8 mouse cellular contexts compared by ENCODE assay signal in genomic region chr1:64087657-64088603, GRCm38 (mm10). TPM values are rescaled to one million over a fixed set of nuclear protein-coding genes. Genes with fewer than 3 reads are reported as not detected.
DNase-seq lines count a peak whose midpoint lies in the region; ATAC-seq and TF ChIP-seq lines count a peak whose summit lies in the region.

No protein-coding gene starts in this region.

- ATAC-seq in cerebellum, adult (ENCODE audit: insufficient number of reproducible peaks, low FRiP score, low TSS enrichment), result peak; percentile 84
- ATAC-seq in forebrain, embryonic 15.5 days (replicated peaks), result peak; percentile 94
- peak; percentile 72 for ATAC-seq in hindbrain, embryonic 16.5 days
- ATAC-seq in liver, embryonic 12.5 days, result no peak
- peak; percentile 50; the same call in 1 of the 2 replicates for ATAC-seq in neural tube, embryonic 11.5 days (ENCODE audit: insufficient read depth, low FRiP score, low TSS enrichment)

- H3K9ac ChIP-seq in forebrain, embryonic 15.5 days (replicated peaks), result no peak overlapping the region
- no peak overlapping the region for H3K9ac ChIP-seq in hindbrain, embryonic 16.5 days (ENCODE audit: low read depth, low read length)
- H3K9ac ChIP-seq in liver, embryonic 12.5 days, result no peak overlapping the region
- no peak overlapping the region for H3K9ac ChIP-seq in neural tube, embryonic 11.5 days (ENCODE audit: low read length)

- no peaks in the 10 kb centered on the region for H3K9me3 ChIP-seq in forebrain, embryonic 15.5 days
- H3K9me3 ChIP-seq in hindbrain, embryonic 16.5 days (ENCODE audit: control insufficient read depth, low read length), result no peaks in the 10 kb centered on the region
- H3K9me3 ChIP-seq in liver, embryonic 12.5 days (replicated peaks), result no peaks in the 10 kb centered on the region
- H3K9me3 ChIP-seq in neural tube, embryonic 11.5 days (ENCODE audit: control insufficient read depth, low read length), result no peaks in the 10 kb centered on the region

- peak overlapping the region; percentile 29 for H3K4me3 ChIP-seq in gastrocnemius, adult 2 months
- H3K4me3 ChIP-seq in forebrain, embryonic 15.5 days, result peak overlapping the region; percentile 7
- no peak overlapping the region for H3K4me3 ChIP-seq in hindbrain, embryonic 16.5 days (ENCODE audit: low read length)
- no peak overlapping the region for H3K4me3 ChIP-seq in liver, embryonic 12.5 days
- no peak overlapping the region for H3K4me3 ChIP-seq in neural tube, embryonic 11.5 days (ENCODE audit: low read depth, low read length)

- intact Hi-C loops in gastrocnemius, adult 2 months (cut with DNase I), result loop anchor here (5.0 kb wide), 1 partner anchor 34 kb away; the partner anchor contains the start of gene Klf7
- intact Hi-C loops in gastrocnemius, postnatal 14 days (cut with DNase I; ENCODE audit: low total_unique reads), result no loop called here

- no peaks in the 10 kb centered on the region for H3K27me3 ChIP-seq in forebrain, embryonic 15.5 days
- no peaks in the 10 kb centered on the region for H3K27me3 ChIP-seq in hindbrain, embryonic 16.5 days (replicated peaks; ENCODE audit: control insufficient read depth, insufficient read depth, low read length)
- H3K27me3 ChIP-seq in liver, embryonic 12.5 days (replicated peaks), result no peaks in the 10 kb centered on the region; the same call in 1 of the 2 replicates
- H3K27me3 ChIP-seq in neural tube, embryonic 11.5 days (ENCODE audit: control insufficient read depth, insufficient read depth, low read length), result no peaks in the 10 kb centered on the region

- H3K4me2 ChIP-seq in forebrain, embryonic 15.5 days (replicated peaks), result peak overlapping the region; percentile 25
- H3K4me2 ChIP-seq in hindbrain, embryonic 16.5 days (ENCODE audit: low read length), result peak overlapping the region; percentile 41
- H3K4me2 ChIP-seq in liver, embryonic 12.5 days, result peak overlapping the region; percentile 18; the same call in 1 of the 2 replicates
- H3K4me2 ChIP-seq in neural tube, embryonic 11.5 days (ENCODE audit: low read depth), result no peak overlapping the region

- peak; percentile 56 for DNase-seq in gastrocnemius, adult 2 months
- DNase-seq in gastrocnemius, postnatal 14 days, result no peak
- DNase-seq in neural tube, embryonic 11.5 days (ENCODE audit: low spot score), result peak; percentile 43
- no peak for DNase-seq in urinary bladder, adult 2 months (ENCODE audit: low spot score)

- peak overlapping the region; percentile 66 for H3K27ac ChIP-seq in gastrocnemius, adult 2 months
- H3K27ac ChIP-seq in forebrain, embryonic 15.5 days (replicated peaks), result peak overlapping the region; percentile 86
- H3K27ac ChIP-seq in hindbrain, embryonic 16.5 days (ENCODE audit: low read depth, low read length), result peak overlapping the region; percentile 63
- no peak overlapping the region for H3K27ac ChIP-seq in liver, embryonic 12.5 days
- no peak overlapping the region; the same call in 1 of the 2 replicates for H3K27ac ChIP-seq in neural tube, embryonic 11.5 days (ENCODE audit: low read depth, low read length)

- peaks cover 72% of the 10 kb centered on the region for H3K4me1 ChIP-seq in forebrain, embryonic 15.5 days
- peaks cover 42% of the 10 kb centered on the region for H3K4me1 ChIP-seq in hindbrain, embryonic 16.5 days (ENCODE audit: control insufficient read depth, insufficient read depth, low read depth, low read length)
- H3K4me1 ChIP-seq in liver, embryonic 12.5 days, result peaks cover 42% of the 10 kb centered on the region
- peaks cover 11% of the 10 kb centered on the region for H3K4me1 ChIP-seq in neural tube, embryonic 11.5 days (ENCODE audit: control insufficient read depth, insufficient read depth, low read length)

- no peaks in the 10 kb centered on the region for H3K36me3 ChIP-seq in forebrain, embryonic 15.5 days
- H3K36me3 ChIP-seq in hindbrain, embryonic 16.5 days (ENCODE audit: control insufficient read depth, insufficient read depth, low read length), result no peaks in the 10 kb centered on the region
- no peaks in the 10 kb centered on the region for H3K36me3 ChIP-seq in liver, embryonic 12.5 days
- no peaks in the 10 kb centered on the region for H3K36me3 ChIP-seq in neural tube, embryonic 11.5 days (ENCODE audit: control insufficient read depth, insufficient read depth, low read length)

- 7% methylated on average over 17 of the region's 17 CpGs for WGBS in forebrain, embryonic 15.5 days
- 22% methylated on average over 17 of the region's 17 CpGs for WGBS in hindbrain, embryonic 16.5 days
- 46% methylated on average over 17 of the region's 17 CpGs for WGBS in liver, embryonic 12.5 days (ENCODE audit: insufficient replicate concordance)
- 40% methylated on average over 17 of the region's 17 CpGs for WGBS in neural tube, embryonic 11.5 days

- no peak for TF ChIP-seq CTCF in gastrocnemius, adult 2 months (IDR thresholded peaks at IDR 0.05)

RNA-seq across cellular contexts. Expression of gene Klf7, which starts 34.2 kb away (rescaled TPM):
- 10 to 100 TPM in 1 of 2 experiments, 1 to 10 TPM in 1; 7.6 to 12.6 TPM for total RNA-seq in gastrocnemius, adult 2 months (2021)
- total RNA-seq in gastrocnemius, postnatal 14 days (2021), result 10 to 100 TPM in 1 of 2 experiments, 1 to 10 TPM in 1; 9.2 to 10.6 TPM
- 125 and 126 TPM in 2 replicates for polyA plus RNA-seq in forebrain, embryonic 15.5 days (2015; fragmentation: Nextera tagmentation; extraction: Ambion mirVana)
- polyA plus RNA-seq in hindbrain, embryonic 16.5 days (2015; fragmentation: Nextera tagmentation; extraction: Ambion mirVana), result 118 and 127 TPM in 2 replicates
- polyA plus RNA-seq in liver, embryonic 12.5 days (2016; fragmentation: Nextera tagmentation; extraction: Ambion mirVana), result 6.5 and 7.8 TPM in 2 replicates
- 31.6 and 35.5 TPM in 2 replicates for polyA plus RNA-seq in neural tube, embryonic 11.5 days (2014; fragmentation: Nextera tagmentation; extraction: Ambion mirVana)
- 16.0 and 21.5 TPM in 2 replicates for polyA plus RNA-seq in urinary bladder, adult 2 months (2012; rRNA removed)

Comparison
In these comparisons a context has a peak if more than half of its experiments do, and no peak if none do; other contexts are left out.
1. DNase-seq: peak in gastrocnemius, adult 2 months (single experiment) and neural tube, embryonic 11.5 days (single experiment); none in gastrocnemius, postnatal 14 days (single experiment) and urinary bladder, adult 2 months (single experiment).
2. H3K27ac ChIP-seq: peak in gastrocnemius, adult 2 months (single experiment), forebrain, embryonic 15.5 days (single experiment) and hindbrain, embryonic 16.5 days (single experiment); none in liver, embryonic 12.5 days (single experiment) and neural tube, embryonic 11.5 days (single experiment).
3. H3K4me3 ChIP-seq: peak in gastrocnemius, adult 2 months (single experiment) and forebrain, embryonic 15.5 days (single experiment); none in hindbrain, embryonic 16.5 days (single experiment), liver, embryonic 12.5 days (single experiment) and neural tube, embryonic 11.5 days (single experiment).